Mouse (Mus musculus) neural tube, embryonic 11.5 days (tissue): Measurements from ENCODE around the gene Gm5426. TPM values are rescaled to one million over a fixed set of nuclear protein-coding genes. Genes with fewer than 3 reads are reported as not detected.
"Not testable (repeated sequence)": the region's sequence is repeated elsewhere in the genome, so short reads cannot be mapped to it uniquely, and the experiment has no call there.

ENCODE experiments used
- ATAC-seq: fragments of 200-750 bp; cut with Nextera tagmentation; 2 replicates; pipeline ENCODE4 v1.8.0; 2017; ENCODE audit warnings: moderate number of reproducible peaks, mild to moderate bottlenecking, moderate TSS enrichment, moderate library complexity; ENCODE audit not compliant: insufficient read depth, low FRiP score, low TSS enrichment
- DNase-seq: peaks from one replicate; pipeline ENCODE4 v3.0.0-alpha.2; 2015; ENCODE audit warnings: low spot score
- H3K27ac ChIP-seq: fragments of 300-500 bp; sonication (generic); 2 replicates; pipeline ENCODE4 v1.5.1; 2014; ENCODE audit warnings: low read depth, mild to moderate bottlenecking, low read length
- H3K27me3 ChIP-seq: fragments of 300-500 bp; sonication (generic); 2 replicates; pipeline ENCODE4 v1.6.1; 2014; ENCODE audit warnings: mild to moderate bottlenecking, low read length, mixed read lengths; ENCODE audit not compliant: control insufficient read depth, insufficient read depth
- H3K36me3 ChIP-seq: fragments of 300-500 bp; sonication (generic); 2 replicates; pipeline ENCODE4 v1.6.1; 2014; ENCODE audit warnings: mild to moderate bottlenecking, low read length, moderate library complexity, mixed read lengths; ENCODE audit not compliant: control insufficient read depth, insufficient read depth
- H3K4me1 ChIP-seq: fragments of 300-500 bp; sonication (generic); 2 replicates; pipeline ENCODE4 v1.6.1; 2014; ENCODE audit warnings: low read length, mixed read lengths; ENCODE audit not compliant: control insufficient read depth, insufficient read depth
- H3K4me2 ChIP-seq: fragments of 300-500 bp; sonication (generic); 2 replicates; pipeline ENCODE4 v1.6.1; 2014; ENCODE audit warnings: low read depth, mild to moderate bottlenecking, moderate library complexity
- H3K4me3 ChIP-seq: fragments of 300-500 bp; sonication (generic); 2 replicates; pipeline ENCODE4 v1.5.1; 2014; ENCODE audit warnings: low read depth, low read length
- H3K9ac ChIP-seq: fragments of 300-500 bp; sonication (generic); 2 replicates; pipeline ENCODE4 v1.6.1; 2014; ENCODE audit warnings: mild to moderate bottlenecking, low read length
- H3K9me3 ChIP-seq: fragments of 300-500 bp; sonication (generic); 2 replicates; pipeline ENCODE4 v1.6.1; 2016; ENCODE audit warnings: low read length; ENCODE audit not compliant: control insufficient read depth
- WGBS: fragments of 180-500 bp; shearing (Covaris S2); extraction: QIAGEN DNeasy Blood & Tissue Kit; methylation state at CpG from one replicate; pipeline ENCODE4 v1.1.7; 2014; 5-methylcytosine and 5-hydroxymethylcytosine counted together
- polyA plus RNA-seq: library from polyadenylated mRNA; unstranded; fragments of >200 nt; fragmentation: Nextera tagmentation; extraction: Ambion mirVana; gene quantifications from 2 replicates; pipeline ENCODE4 v1.2.1, GENCODE M21; 2014

The Gm5426 gene
- polyA plus RNA-seq, 1 experiment from 2014 or later: not detected

GRCm38 (mm10) chr10:96125771-96126454 lies 10.5 kb upstream of the Gm5426 start:
- no peak overlapping the region for H3K27ac ChIP-seq
- H3K27me3 ChIP-seq: no peaks in the 10 kb centered on the region
- 72% methylated on average over 9 of the region's 9 CpGs for WGBS
- no peaks in the 10 kb centered on the region for H3K36me3 ChIP-seq
- H3K4me2 ChIP-seq: no peak overlapping the region
- no peaks in the 10 kb centered on the region for H3K4me1 ChIP-seq
- H3K9me3 ChIP-seq: no peaks in the 10 kb centered on the region
- DNase-seq (no peak), ATAC-seq (no peak)
- no peak overlapping the region for H3K9ac ChIP-seq
- no peak overlapping the region for H3K4me3 ChIP-seq

GRCm38 (mm10) chr10:96129213-96129612 lies 7.2 kb upstream of the Gm5426 start:
- Histone ChIP-seq H3K4me2 (no peak overlapping the region), H3K27ac (no peak overlapping the region), H3K9me3 (no peaks in the 10 kb centered on the region), H3K4me3 (no peak overlapping the region), H3K36me3 (no peaks in the 10 kb centered on the region), H3K9ac (no peak overlapping the region), H3K4me1 (no peaks in the 10 kb centered on the region), H3K27me3 (no peaks in the 10 kb centered on the region)
- no peak for ATAC-seq
- WGBS: 86% methylated on average over 2 of the region's 2 CpGs
- DNase-seq: no peak

GRCm38 (mm10) chr10:96130406-96130805 lies 6.0 kb upstream of the Gm5426 start:
- 90% methylated on average over 3 of the region's 3 CpGs for WGBS

GRCm38 (mm10) chr10:96131112-96131511 lies 5.3 kb upstream of the Gm5426 start:
- WGBS: 93% methylated on average over 6 of the region's 6 CpGs
- no peak overlapping the region for H3K4me3 ChIP-seq
- ATAC-seq: no peak
- no peaks in the 10 kb centered on the region for H3K9me3 ChIP-seq
- no peaks in the 10 kb centered on the region for H3K27me3 ChIP-seq
- no peak overlapping the region for H3K27ac ChIP-seq
- DNase-seq: no peak
- H3K36me3 ChIP-seq: no peaks in the 10 kb centered on the region
- H3K4me2 ChIP-seq: no peak overlapping the region
- H3K9ac ChIP-seq: no peak overlapping the region
- H3K4me1 ChIP-seq: no peaks in the 10 kb centered on the region

More at GRCm38 (mm10) chr10:96130406-96130805, 6.0 kb upstream of the Gm5426 start:
- Histone ChIP-seq H3K9me3 (no peaks in the 10 kb centered on the region), H3K4me3 (no peak overlapping the region), H3K27ac (no peak overlapping the region), H3K4me1 (no peaks in the 10 kb centered on the region), H3K9ac (no peak overlapping the region), H3K4me2 (no peak overlapping the region), H3K36me3 (no peaks in the 10 kb centered on the region), H3K27me3 (no peaks in the 10 kb centered on the region)
- no peak for DNase-seq
- no peak for ATAC-seq

GRCm38 (mm10) chr10:96132161-96132560 lies 4.2 kb upstream of the Gm5426 start:
- H3K36me3 ChIP-seq: no peaks in the 10 kb centered on the region
- peak; percentile 53; the same call in 1 of the 2 replicates for ATAC-seq

GRCm38 (mm10) chr10:96138585-96138984 lies 2.2 kb downstream of the Gm5426 start:
- Histone ChIP-seq H3K4me2 (no peak overlapping the region), H3K4me3 (no peak overlapping the region), H3K9me3 (no peaks in the 10 kb centered on the region), H3K9ac (no peak overlapping the region), H3K27ac (no peak overlapping the region), H3K27me3 (no peaks in the 10 kb centered on the region), H3K36me3 (no peaks in the 10 kb centered on the region), H3K4me1 (no peaks in the 10 kb centered on the region)
- WGBS: 96% methylated on average over 5 of the region's 5 CpGs
- DNase-seq (no peak), ATAC-seq (no peak)

More at GRCm38 (mm10) chr10:96132161-96132560, 4.2 kb upstream of the Gm5426 start:
- Histone ChIP-seq H3K4me2 (no peak overlapping the region), H3K9me3 (no peaks in the 10 kb centered on the region), H3K27ac (no peak overlapping the region), H3K9ac (no peak overlapping the region), H3K27me3 (no peaks in the 10 kb centered on the region), H3K4me3 (no peak overlapping the region), H3K4me1 (no peaks in the 10 kb centered on the region)
- DNase-seq: peak; percentile 61
- 44% methylated on average over 6 of the region's 6 CpGs for WGBS

- not testable (repeated sequence) for H3K36me3 ChIP-seq, DNase-seq, H3K27ac ChIP-seq, H3K4me3 ChIP-seq, H3K27me3 ChIP-seq, ATAC-seq, H3K9me3 ChIP-seq, H3K4me2 ChIP-seq, H3K4me1 ChIP-seq, H3K9ac ChIP-seq
- 91% methylated on average over 4 of the region's 4 CpGs for WGBS
Measured at GRCm38 (mm10) chr10:96139274-96139673, 2.9 kb downstream of the Gm5426 start.

- 94% methylated on average over 5 of the region's 5 CpGs for WGBS
- H3K4me2 ChIP-seq: no peak overlapping the region
- H3K9ac ChIP-seq: no peak overlapping the region
- H3K4me3 ChIP-seq: no peak overlapping the region
- H3K4me1 ChIP-seq: no peaks in the 10 kb centered on the region
- no peaks in the 10 kb centered on the region for H3K9me3 ChIP-seq
- ATAC-seq: no peak
- DNase-seq: no peak
- H3K27me3 ChIP-seq: no peaks in the 10 kb centered on the region
- H3K27ac ChIP-seq: no peak overlapping the region
- H3K36me3 ChIP-seq: no peaks in the 10 kb centered on the region
Measured at GRCm38 (mm10) chr10:96146578-96146977, 10.2 kb downstream of the Gm5426 start.

GRCm38 (mm10) chr10:96148250-96148699 lies 11.9 kb downstream of the Gm5426 start:
- H3K9me3 ChIP-seq: no peaks in the 10 kb centered on the region
- H3K4me1 ChIP-seq: no peaks in the 10 kb centered on the region
- ATAC-seq (peak; percentile 48; the same call in 1 of the 2 replicates), DNase-seq (peak; percentile 57)
- H3K4me2 ChIP-seq: no peak overlapping the region
- H3K27me3 ChIP-seq: no peaks in the 10 kb centered on the region
- no peak overlapping the region for H3K9ac ChIP-seq
- no peaks in the 10 kb centered on the region for H3K36me3 ChIP-seq
- no peak overlapping the region for H3K4me3 ChIP-seq
- 46% methylated on average over 10 of the region's 10 CpGs for WGBS
- H3K27ac ChIP-seq: 0 out of 2 replicates have a peak overlapping the region, but pooled peaks have one; percentile 29
